Mouse (Mus musculus): ENCODE measurements around the gene Slc12a1.
A peak's percentile ranks its signal among the peaks of the same experiment; 100 is the strongest.

Slc12a1 gene

DNA sequence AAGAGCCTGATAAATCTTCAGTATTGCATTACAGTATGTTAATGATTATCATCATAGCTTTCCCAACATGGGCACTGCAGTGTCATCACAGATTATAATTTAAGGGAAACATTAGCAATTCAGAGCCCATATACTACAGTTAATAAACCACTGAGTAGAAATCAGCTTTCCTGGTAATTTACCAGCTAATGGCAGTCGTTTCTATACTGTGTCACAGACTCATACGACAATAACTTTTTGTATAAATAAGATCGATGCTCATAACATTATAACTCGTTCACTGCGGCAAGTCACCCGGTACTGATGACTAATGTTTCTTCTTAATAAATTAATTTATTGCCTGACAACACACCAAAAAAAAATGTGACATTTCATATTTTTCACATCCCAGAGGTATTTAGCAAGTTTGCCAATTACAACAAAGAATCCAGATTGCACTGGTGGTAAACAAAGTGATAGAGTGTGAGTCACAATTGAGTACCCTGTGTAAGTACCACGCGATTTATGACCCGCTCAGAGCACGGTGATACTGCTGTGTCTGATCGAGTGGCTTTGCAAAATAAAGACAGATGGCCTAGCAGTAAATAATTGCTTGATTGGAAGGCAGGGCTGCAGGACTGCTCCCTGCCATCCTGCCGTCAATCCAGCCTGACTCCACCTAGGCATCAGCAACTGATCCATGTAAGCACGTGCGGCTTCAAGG, 56.7 kb downstream of the Slc12a1 start:
- no peak for DNase-seq (ENCODE audit: low spot score in 2 of 2)

GRCm38 (mm10) chr2:125211831-125212510, 59.7 kb downstream of the Slc12a1 start:
- DNase-seq (ENCODE audit: low spot score in 2 of 2): no peak

GRCm38 (mm10) chr2:125214592-125214991, 62.3 kb downstream of the Slc12a1 start:
- peak; percentile 5 to 15 for DNase-seq (ENCODE audit: low spot score in 2 of 2)

DNA sequence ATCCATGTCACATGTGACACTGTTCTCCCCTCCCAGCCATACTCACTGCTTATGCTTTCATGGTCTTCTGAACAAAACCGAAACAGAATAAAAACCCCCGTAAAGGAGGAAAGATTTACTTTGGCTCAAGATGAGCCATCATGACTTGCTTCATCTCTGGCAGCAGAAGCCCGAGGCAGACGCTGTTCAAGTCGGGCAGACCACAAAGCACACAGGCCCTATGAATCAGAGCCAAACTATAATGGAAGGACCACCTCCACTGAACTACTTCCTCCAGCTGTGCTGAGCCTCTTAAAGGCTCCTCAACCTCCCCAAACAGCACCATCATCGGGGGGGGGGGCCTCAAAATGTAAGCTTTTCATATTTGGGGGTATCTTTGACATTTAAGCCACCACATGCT, 65.0 kb downstream of the Slc12a1 start:
- no peak for DNase-seq (ENCODE audit: low spot score in 2 of 2)

GRCm38 (mm10) chr2:125218566-125218965, 66.3 kb downstream of the Slc12a1 start:
- DNase-seq (ENCODE audit: low spot score in 2 of 2): no peak

DNA sequence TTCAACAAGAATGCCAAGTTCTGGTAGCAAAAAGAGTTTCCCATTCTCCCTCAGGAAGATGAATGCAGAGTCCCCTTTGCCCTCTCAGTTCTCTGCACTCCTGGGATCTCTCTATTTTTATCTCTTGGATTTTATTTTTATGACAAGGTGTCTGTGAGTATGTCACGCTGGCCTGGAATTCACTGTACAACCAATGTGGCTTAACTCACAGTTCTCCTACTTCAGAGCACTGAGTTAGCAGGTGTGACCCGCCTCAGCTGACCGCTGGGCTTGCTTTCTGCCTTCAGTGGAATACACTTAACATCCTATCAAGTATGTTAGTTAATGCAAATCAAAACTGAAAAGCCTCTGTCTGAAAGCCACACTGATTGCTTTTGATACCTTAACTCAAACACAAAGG, 67.0 kb downstream of the Slc12a1 start:
- DNase-seq (ENCODE audit: low spot score in 2 of 2): no peak

GRCm38 (mm10) chr2:125221673-125222072, 69.4 kb downstream of the Slc12a1 start:
- DNase-seq (ENCODE audit: low spot score in 2 of 2): no peak

- no peak for DNase-seq (ENCODE audit: low spot score in 2 of 2)
These were observed 76.4 kb downstream of the Slc12a1 start for GRCm38 (mm10) chr2:125228472-125229409.

GRCm38 (mm10) chr2:125232183-125232582, 79.9 kb downstream of the Slc12a1 start:
- no peak for DNase-seq (ENCODE audit: low spot score in 2 of 2)

- no peak for DNase-seq (ENCODE audit: low spot score in 2 of 2)
These were observed 81.2 kb downstream of the Slc12a1 start for GRCm38 (mm10) chr2:125233537-125233936.

DNA sequence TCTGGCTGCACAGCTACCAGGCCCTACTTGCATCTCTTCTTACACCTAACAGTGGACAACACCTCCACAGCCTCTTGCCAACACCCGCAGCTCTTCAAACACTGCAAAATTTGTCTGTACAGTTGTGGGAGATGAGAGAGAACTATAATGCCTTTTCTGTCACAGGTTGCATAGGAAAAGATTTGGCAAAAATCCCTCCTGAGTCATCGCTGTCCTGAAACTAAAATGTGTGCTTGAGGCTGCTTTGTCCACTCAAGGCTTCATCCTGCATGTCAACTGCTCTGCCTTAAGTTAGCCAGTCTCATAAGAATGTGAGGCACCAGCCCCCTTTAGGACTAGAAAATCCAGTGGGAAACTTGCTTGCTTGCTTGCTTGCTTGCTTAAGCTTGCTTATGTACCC, 81.7 kb downstream of the Slc12a1 start:
- DNase-seq (ENCODE audit: low spot score in 2 of 2): no peak

DNA sequence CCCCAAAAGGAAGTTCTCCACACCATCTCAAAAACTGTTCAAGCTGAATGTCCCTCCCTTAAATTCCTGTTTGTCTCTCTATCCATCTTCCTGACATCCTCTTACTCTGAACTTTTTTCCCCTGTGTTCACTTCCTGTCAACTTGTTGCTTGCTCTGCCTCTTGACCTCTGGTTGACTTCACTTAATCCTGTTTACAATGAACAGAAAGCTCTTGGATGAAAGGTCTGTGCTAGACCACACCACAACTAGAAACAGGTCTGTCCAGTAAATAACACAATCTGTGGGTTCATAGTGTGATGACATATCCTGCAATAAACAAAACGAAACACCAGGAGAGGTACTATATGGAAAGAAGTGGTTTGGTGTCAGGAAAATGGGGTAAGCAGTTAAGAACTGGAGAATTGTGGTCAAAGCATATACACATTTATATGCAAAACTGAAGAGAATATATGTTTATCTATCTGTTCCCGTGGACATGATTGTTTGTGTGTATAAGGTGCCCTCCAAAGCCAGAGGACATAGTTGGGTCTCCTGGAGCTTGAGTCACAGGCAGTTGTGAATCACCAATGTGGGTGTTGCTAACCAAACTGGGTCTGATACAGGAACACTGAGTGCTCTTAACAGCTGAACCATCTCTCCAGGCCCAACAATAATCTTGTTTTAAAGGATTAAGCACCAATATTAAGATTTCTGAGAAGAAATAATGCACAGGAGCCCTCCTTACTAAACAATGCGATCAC, 93.4 kb downstream of the Slc12a1 start:
- no peak for DNase-seq (ENCODE audit: low spot score in 2 of 2)

DNA sequence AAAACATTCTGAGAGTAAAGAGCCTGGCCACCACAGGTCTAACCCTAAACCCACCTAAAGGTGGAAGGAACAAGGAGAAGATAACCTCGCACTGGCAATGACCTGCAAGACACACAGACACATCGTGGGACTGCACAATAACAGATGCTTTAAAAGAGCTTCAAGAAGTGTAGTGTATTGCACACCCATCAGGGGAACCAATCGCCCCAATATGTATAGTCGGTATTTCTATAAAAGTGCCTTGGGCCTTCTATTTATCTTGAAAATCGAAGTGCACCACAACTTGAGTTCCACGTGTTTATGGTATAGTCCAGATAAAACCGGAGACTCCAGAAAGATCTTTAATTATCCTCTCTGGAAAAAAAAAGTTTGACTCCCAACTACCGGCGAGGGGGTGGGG, 94.4 kb downstream of the Slc12a1 start:
- no peak for DNase-seq (ENCODE audit: low spot score in 2 of 2)

DNA sequence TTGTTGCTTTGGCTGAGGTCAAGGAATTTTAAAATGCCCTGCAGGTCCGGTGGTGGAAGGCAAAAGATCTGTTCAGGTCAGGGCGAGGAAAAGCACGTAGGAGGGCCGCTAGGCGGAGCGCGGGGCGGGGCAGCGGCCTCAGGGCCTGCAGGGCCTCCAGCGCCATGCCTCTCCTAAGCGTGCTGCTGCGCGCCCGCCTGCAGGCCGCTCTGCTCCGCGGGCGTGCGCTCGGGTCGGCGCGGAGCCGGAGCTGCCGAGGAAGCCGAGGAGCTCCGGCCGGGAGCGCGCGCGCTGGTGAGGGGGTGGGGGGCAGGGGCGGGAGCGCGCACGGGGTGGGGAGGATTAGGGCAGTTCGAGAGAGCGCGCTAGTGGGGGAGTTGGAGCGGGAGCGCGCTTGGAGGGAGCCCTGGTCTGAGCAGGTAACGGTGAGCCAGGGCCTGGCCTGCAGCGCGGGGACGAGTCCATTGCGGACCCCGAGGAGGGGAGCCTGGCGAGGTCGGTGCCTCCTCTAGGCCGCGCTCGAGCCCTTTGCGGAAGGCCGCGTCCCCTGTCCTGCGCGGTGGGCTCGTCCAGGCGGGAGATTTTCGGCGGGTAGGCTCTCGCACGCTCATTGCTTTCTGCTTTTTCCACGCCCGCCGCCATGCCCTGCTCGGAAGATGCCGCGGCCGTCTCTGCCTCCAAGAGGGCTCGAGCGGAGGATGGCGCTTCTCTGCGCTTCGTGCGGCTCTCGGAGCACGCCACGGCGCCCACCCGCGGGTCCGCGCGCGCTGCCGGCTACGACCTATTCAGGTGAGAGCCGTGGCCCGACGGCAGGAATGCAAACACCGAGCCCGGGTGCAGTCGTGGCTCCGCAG, 95.0 kb downstream of the Slc12a1 start, which contains the start of gene Dut:
TSS of gene Dut (plus strand) at position 83 of the 854 bp plus-strand sequence.
- peak; percentile 96 to 98 for DNase-seq (ENCODE audit: low spot score in 2 of 2)

GRCm38 (mm10) chr2:125247962-125248235, 95.6 kb downstream of the Slc12a1 start:
- DNase-seq (ENCODE audit: low spot score in 2 of 2): no peak

DNA sequence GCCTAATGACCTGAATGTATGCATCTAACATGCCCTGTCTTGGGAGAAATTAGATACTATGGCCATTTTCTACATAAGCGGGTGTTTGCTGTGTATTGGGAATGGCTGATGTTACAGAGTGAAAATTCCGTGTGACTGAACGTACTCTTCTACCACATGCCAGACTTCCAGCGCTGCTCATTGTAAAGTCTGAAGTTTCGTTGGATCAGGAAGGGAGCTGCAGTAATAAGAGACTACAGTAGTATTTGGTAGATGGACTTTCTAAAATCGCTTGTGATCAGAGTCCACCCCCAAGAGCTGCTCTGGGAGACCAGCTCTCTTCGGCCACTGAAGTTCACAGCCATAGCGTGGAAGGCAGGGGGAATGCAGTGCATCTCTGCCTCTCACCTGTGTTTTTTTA, 96.0 kb downstream of the Slc12a1 start:
- DNase-seq (ENCODE audit: low spot score in 2 of 2): no peak

DNA sequence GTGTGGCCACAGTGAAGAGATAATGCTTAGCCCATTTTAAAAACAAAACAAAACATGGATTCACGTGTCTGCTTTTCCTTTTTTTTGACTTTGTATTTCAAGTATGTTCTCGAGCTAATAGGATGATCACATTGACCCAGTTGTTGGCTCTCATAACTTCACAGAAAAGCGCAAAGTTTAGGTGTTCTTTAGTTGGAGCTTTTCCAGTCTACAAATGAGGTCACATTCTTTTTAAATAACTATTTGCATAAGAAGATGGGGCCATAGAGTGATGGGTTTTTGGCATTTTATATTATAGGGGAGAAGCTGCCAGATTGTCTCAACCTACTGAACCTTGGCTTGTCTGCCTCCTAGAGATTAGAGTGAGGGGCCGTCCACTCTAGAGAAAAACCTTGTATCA, 97.0 kb downstream of the Slc12a1 start:
- DNase-seq (ENCODE audit: low spot score in 2 of 2): no peak

- DNase-seq (ENCODE audit: low spot score in 2 of 2): no peak
These were observed 97.6 kb downstream of the Slc12a1 start for GRCm38 (mm10) chr2:125249874-125250273.

DNA sequence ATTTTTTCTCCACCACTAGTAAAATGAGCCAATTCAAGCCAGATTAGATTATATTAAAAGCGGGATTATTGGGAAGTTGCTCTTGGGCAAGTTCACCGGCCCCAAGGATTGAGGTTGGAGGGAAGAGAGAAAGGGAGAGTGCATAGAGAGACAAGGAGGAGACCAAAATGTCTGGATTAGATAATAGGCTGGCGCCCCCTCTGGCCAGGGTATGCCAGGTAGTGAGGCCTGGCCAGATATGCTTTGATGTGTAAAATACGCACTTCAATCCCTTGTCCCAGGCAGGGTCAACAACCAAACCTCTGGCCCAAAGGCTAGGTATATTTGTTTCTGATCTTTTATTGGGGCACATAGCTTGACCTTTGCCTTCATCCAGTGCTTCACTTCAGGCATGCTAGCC, 99.5 kb downstream of the Slc12a1 start:
- DNase-seq (ENCODE audit: low spot score in 2 of 2): peak in 1 of 2 experiments; percentile 20

DNA sequence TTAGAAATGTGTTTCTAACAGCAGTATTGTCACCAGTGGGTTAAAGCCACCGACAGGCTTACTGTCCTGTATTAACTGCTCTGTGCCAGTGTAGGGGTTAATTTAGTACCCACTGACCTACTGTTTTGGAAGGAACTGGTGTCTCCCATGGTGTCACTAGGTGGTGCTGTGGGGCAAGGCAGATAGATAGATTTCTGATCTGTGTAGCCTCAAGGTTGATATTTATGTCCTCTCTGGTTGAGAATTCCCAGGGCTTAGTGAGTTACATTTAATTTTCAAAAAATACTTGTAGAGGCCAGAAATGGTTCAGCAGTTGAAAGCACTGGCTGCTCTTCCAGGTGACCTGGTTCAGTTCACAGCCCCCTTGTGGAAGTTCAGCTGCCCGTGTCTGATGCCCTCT, 100.0 kb downstream of the Slc12a1 start:
- peak; percentile 31 to 41 for DNase-seq (ENCODE audit: low spot score in 2 of 2)

- no peak for DNase-seq (ENCODE audit: low spot score in 2 of 2)
These were observed 101.4 kb downstream of the Slc12a1 start for GRCm38 (mm10) chr2:125253699-125254098.

All from spleen, postnatal 36 days (tissue).